Mouse (Mus musculus): ENCODE data around the gene Igf1r.

DNA sequence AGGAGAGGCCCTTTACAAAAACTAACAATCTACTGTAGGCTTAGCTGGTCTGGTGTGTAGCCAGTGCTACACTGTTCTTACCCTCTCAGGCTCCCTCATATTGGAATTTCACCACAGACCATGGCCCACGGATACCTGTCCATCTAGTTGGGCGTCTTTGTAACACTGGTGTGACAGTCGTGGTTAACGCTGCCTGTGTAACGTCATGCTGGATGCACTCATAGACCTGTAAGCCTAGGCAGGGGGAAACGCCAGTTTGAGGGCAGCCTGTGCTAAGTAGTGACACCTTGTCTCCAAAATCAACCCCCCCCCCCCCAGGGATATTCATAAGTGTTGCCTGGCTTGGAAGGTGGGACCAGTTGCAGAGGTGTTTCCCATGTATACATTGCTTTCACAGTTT lies 4.7 kb downstream of the Igf1r start:
- no peak for TF ChIP-seq CTCF (IDR thresholded peaks at IDR 0.05; ENCODE audit: low read depth)
- no peak for TF ChIP-seq EP300 (IDR thresholded peaks at IDR 0.05; ENCODE audit: low read depth)

All from liver, postnatal 0 days (tissue).